Mouse (Mus musculus): ENCODE data around the gene Mbtps1.

Mbtps1 gene

GRCm38 (mm10) chr8:119503191-119503767, 55.3 kb downstream of the Mbtps1 start:
- DNase-seq (ENCODE audit: low spot score in 2 of 2), result no peak

GRCm38 (mm10) chr8:119502111-119502510, 56.4 kb downstream of the Mbtps1 start:
- no peak for DNase-seq (ENCODE audit: low spot score in 2 of 2)

- no peak for DNase-seq (ENCODE audit: low spot score in 2 of 2)
Measured at GRCm38 (mm10) chr8:119501598-119501997, 56.9 kb downstream of the Mbtps1 start, which contains the start of gene Slc38a8. Gene Slc38a8, minus strand, starts transcription at chr8:119501698.

- DNase-seq (ENCODE audit: low spot score in 2 of 2), result no peak
Measured at GRCm38 (mm10) chr8:119499836-119500235, 58.7 kb downstream of the Mbtps1 start.

GRCm38 (mm10) chr8:119496848-119497247, 61.7 kb downstream of the Mbtps1 start:
- DNase-seq (ENCODE audit: low spot score in 2 of 2), result peak; percentile 24 to 41

- no peak for DNase-seq (ENCODE audit: low spot score in 2 of 2)
Measured at GRCm38 (mm10) chr8:119487093-119487492, 71.4 kb downstream of the Mbtps1 start.

GRCm38 (mm10) chr8:119484145-119484896, 74.2 kb downstream of the Mbtps1 start:
- no peak for DNase-seq (ENCODE audit: low spot score in 2 of 2)

- DNase-seq (ENCODE audit: low spot score in 2 of 2), result no peak
Measured at GRCm38 (mm10) chr8:119478684-119479083, 79.9 kb downstream of the Mbtps1 start.

GRCm38 (mm10) chr8:119468091-119468490, 90.4 kb downstream of the Mbtps1 start:
- DNase-seq (ENCODE audit: low spot score in 2 of 2), result no peak

GRCm38 (mm10) chr8:119466794-119467193, 91.7 kb downstream of the Mbtps1 start:
- no peak for DNase-seq (ENCODE audit: low spot score in 2 of 2)

- DNase-seq (ENCODE audit: low spot score in 2 of 2), result no peak
Measured at GRCm38 (mm10) chr8:119466105-119466504, 92.4 kb downstream of the Mbtps1 start.

- DNase-seq (ENCODE audit: low spot score in 2 of 2), result no peak
Measured at GRCm38 (mm10) chr8:119463709-119464108, 94.8 kb downstream of the Mbtps1 start.

GRCm38 (mm10) chr8:119461356-119461755, 97.2 kb downstream of the Mbtps1 start:
- DNase-seq (ENCODE audit: low spot score in 2 of 2), result no peak

- DNase-seq (ENCODE audit: low spot score in 2 of 2), result no peak
Measured at GRCm38 (mm10) chr8:119459724-119460123, 98.8 kb downstream of the Mbtps1 start.
